In genomic region chr1:66902566-66902965, GRCm38 (mm10) we compare ENCODE assay signal across 17 mouse cellular contexts. TPM values are rescaled to one million over a fixed set of nuclear protein-coding genes. Genes with fewer than 3 reads are reported as not detected.
"Had no signal": no experiment of that assay in that cellular context is flagged by ENCODE, and none has a peak within 500 bp of the region (broad histone marks: within the 10 kb centered on the region; RNA-seq: fewer than 3 reads in every experiment).

No protein-coding gene starts in this region.

- H3K4me3 ChIP-seq: midbrain, embryonic 10.5 days; midbrain, embryonic 12.5 days; myocyte; neural tube, embryonic 12.5 days had no signal

- ATAC-seq: midbrain, embryonic 16.5 days had no signal

- H3K4me2 ChIP-seq: lung, embryonic 14.5 days; midbrain, embryonic 12.5 days; neural tube, embryonic 12.5 days had no signal

- H3K4me1 ChIP-seq: midbrain, embryonic 10.5 days; midbrain, embryonic 12.5 days; neural tube, embryonic 12.5 days had no signal

- H3K36me3 ChIP-seq: midbrain, embryonic 10.5 days; midbrain, embryonic 12.5 days; neural tube, embryonic 12.5 days had no signal

- H3K9ac ChIP-seq: lung, embryonic 14.5 days; midbrain, embryonic 12.5 days; neural tube, embryonic 12.5 days had no signal

- DNase-seq: lung, adult 18-20 months; lung, embryonic 14.5 days; lung, postnatal 10 days; lung, postnatal 4 days; midbrain, embryonic 14.5 days; right cerebral cortex, postnatal 14 days; thymus, adult 2 months; thymus, postnatal 25 days; thymus, postnatal 4 days had no signal

- H3K27me3 ChIP-seq: midbrain, embryonic 12.5 days; neural tube, embryonic 12.5 days had no signal

- H3K27ac ChIP-seq: midbrain, embryonic 10.5 days; midbrain, embryonic 12.5 days; neural tube, embryonic 12.5 days had no signal

- H3K9me3 ChIP-seq: midbrain, embryonic 10.5 days; midbrain, embryonic 12.5 days; neural tube, embryonic 12.5 days had no signal

RNA-seq across cellular contexts. Expression of gene Myl1, which starts 42.6 kb away (rescaled TPM):
- total RNA-seq: megakaryocyte, adult 5-6 weeks; neutrophil, adult 5-6 weeks had no signal
- polyA plus RNA-seq: spleen, adult 2 months had no signal
